Comparison of ENCODE assay signal across 9 mouse cellular contexts in genomic region chr16:93576412-93577082, GRCm38 (mm10). TPM values are rescaled to one million over a fixed set of nuclear protein-coding genes. Genes with fewer than 3 reads are reported as not detected.
DNase-seq lines count a peak whose midpoint lies in the region; ATAC-seq and TF ChIP-seq lines count a peak whose summit lies in the region.
"Had no signal": no experiment of that assay in that cellular context is flagged by ENCODE, and none has a peak within 500 bp of the region (broad histone marks: within the 10 kb centered on the region; RNA-seq: fewer than 3 reads in every experiment).

No protein-coding gene starts in this region.

- H3K9me3 ChIP-seq in embryonic facial prominence, embryonic 15.5 days (replicated peaks) = no peaks in the 10 kb centered on the region
- no peaks in the 10 kb centered on the region for H3K9me3 ChIP-seq in heart, postnatal 0 days (replicated peaks; ENCODE audit: control insufficient read depth, low read length)
- H3K9me3 ChIP-seq: liver, embryonic 15.5 days had no signal

- DNase-seq in ES-CJ7 (ENCODE audit: low read depth, low spot score) = peak; percentile 74
- DNase-seq in heart, postnatal 0 days (ENCODE audit: low spot score) = peak; percentile 69
- peak; percentile 61 to 92 for DNase-seq in layer of hippocampus, adult 18-20 months (ENCODE audit: low spot score in 2 of 2)
- peak; percentile 91 for DNase-seq in lung, postnatal 14 days
- DNase-seq in retina, postnatal 7 days (ENCODE audit: low read depth, low spot score) = peak; percentile 59
- peak; percentile 76 to 83 for DNase-seq in thymus, postnatal 36 days

- no peak overlapping the region for H3K27ac ChIP-seq in bone marrow, adult 2 months (ENCODE audit: control insufficient read depth, insufficient read depth, low read depth, low read length, poor library complexity)
- H3K27ac ChIP-seq in embryonic facial prominence, embryonic 15.5 days (replicated peaks) = no peak overlapping the region
- H3K27ac ChIP-seq in heart, postnatal 0 days (ENCODE audit: low read depth) = no peak overlapping the region
- H3K27ac ChIP-seq: liver, embryonic 15.5 days had no signal

- WGBS in bone marrow, adult 2 months = 50% methylated on average over 14 of the region's 14 CpGs
- WGBS in embryonic facial prominence, embryonic 15.5 days = 26% methylated on average over 14 of the region's 14 CpGs
- 39% methylated on average over 14 of the region's 14 CpGs for WGBS in heart, postnatal 0 days

- H3K36me3 ChIP-seq in embryonic facial prominence, embryonic 15.5 days = no peaks in the 10 kb centered on the region
- H3K36me3 ChIP-seq in heart, postnatal 0 days (replicated peaks; ENCODE audit: control insufficient read depth, insufficient read depth, low read length) = no peaks in the 10 kb centered on the region
- H3K36me3 ChIP-seq: liver, embryonic 15.5 days had no signal

- TF ChIP-seq CTCF in bone marrow, adult 2 months (IDR thresholded peaks at IDR 0.05; ENCODE audit: control insufficient read depth, insufficient read depth, low read length) = peak; percentile 94
- TF ChIP-seq CTCF in heart, postnatal 0 days (IDR thresholded peaks at IDR 0.05; ENCODE audit: low read depth) = peak; percentile 94

- no peaks in the 10 kb centered on the region for H3K27me3 ChIP-seq in embryonic facial prominence, embryonic 15.5 days
- H3K27me3 ChIP-seq in heart, postnatal 0 days (ENCODE audit: control insufficient read depth, insufficient read depth, low read length) = no peaks in the 10 kb centered on the region
- H3K27me3 ChIP-seq: liver, embryonic 15.5 days had no signal

- no peak for ATAC-seq in embryonic facial prominence, embryonic 15.5 days (ENCODE audit: insufficient number of reproducible peaks, low FRiP score, low TSS enrichment, low read depth)
- peak; percentile 53; the same call in 1 of the 2 replicates for ATAC-seq in heart, postnatal 0 days (ENCODE audit: insufficient read depth, low read depth)

- TF ChIP-seq POLR2A in bone marrow, adult 2 months (IDR thresholded peaks at IDR 0.05; ENCODE audit: borderline replicate concordance, control insufficient read depth, low read depth, low read length) = no peak

- H3K4me1 ChIP-seq in bone marrow, adult 2 months (ENCODE audit: control insufficient read depth, insufficient read depth, low read length) = peaks cover 4% of the 10 kb centered on the region
- peaks cover 7% of the 10 kb centered on the region; the same call in 1 of the 2 replicates for H3K4me1 ChIP-seq in embryonic facial prominence, embryonic 15.5 days
- no peaks in the 10 kb centered on the region for H3K4me1 ChIP-seq in heart, postnatal 0 days (ENCODE audit: control insufficient read depth, insufficient read depth)
- H3K4me1 ChIP-seq: liver, embryonic 15.5 days had no signal

- H3K9ac ChIP-seq in embryonic facial prominence, embryonic 15.5 days = no peak overlapping the region
- no peak overlapping the region for H3K9ac ChIP-seq in heart, postnatal 0 days (replicated peaks; ENCODE audit: low read depth, low read length)
- H3K9ac ChIP-seq: liver, embryonic 15.5 days had no signal

- H3K4me2 ChIP-seq in embryonic facial prominence, embryonic 15.5 days (replicated peaks) = 0 out of 2 replicates have a peak overlapping the region, but pooled peaks have one; percentile 12
- H3K4me2 ChIP-seq in heart, postnatal 0 days (ENCODE audit: low read depth, low read length) = no peak overlapping the region
- H3K4me2 ChIP-seq: liver, embryonic 15.5 days had no signal

- no peak for TF ChIP-seq EP300 in heart, postnatal 0 days (IDR thresholded peaks at IDR 0.05; ENCODE audit: low read depth)

- no peak overlapping the region for H3K4me3 ChIP-seq in bone marrow, adult 2 months (replicated peaks; ENCODE audit: control insufficient read depth, low read depth, low read length)
- no peak overlapping the region for H3K4me3 ChIP-seq in embryonic facial prominence, embryonic 15.5 days (replicated peaks)
- no peak overlapping the region for H3K4me3 ChIP-seq in heart, postnatal 0 days (ENCODE audit: low read depth, low read length)
- H3K4me3 ChIP-seq: liver, embryonic 15.5 days had no signal

RNA-seq across cellular contexts. Expression of gene Setd4, which starts 27.3 kb away (rescaled TPM):
- polyA plus RNA-seq in bone marrow, adult 2 months (2011; ENCODE audit: insufficient read depth, insufficient read length, low replicate concordance, missing spikeins) = 17.1 TPM in 2 replicates
- 12.3 and 17.0 TPM in 2 replicates for polyA plus RNA-seq in embryonic facial prominence, embryonic 15.5 days (2015; fragmentation: Nextera tagmentation; extraction: Ambion mirVana)
- total RNA-seq in heart, postnatal 0 days (2014; rRNA removed; ENCODE audit: low replicate concordance) = 3.2 and 5.3 TPM in 2 replicates
- 3.7 TPM in 2 replicates for polyA plus RNA-seq in heart, postnatal 0 days (2015; fragmentation: Nextera tagmentation; extraction: Ambion mirVana)
- 10 to 100 TPM in 1 of 2 experiments, 1 to 10 TPM in 1; 8.6 to 10.8 TPM for total RNA-seq in layer of hippocampus, adult 18-20 months (2021)

RNA-seq across cellular contexts. Expression of gene Cbr1, which starts 29.1 kb away (rescaled TPM):
- 6.8 and 12.3 TPM in 2 replicates for polyA plus RNA-seq in bone marrow, adult 2 months (2011; ENCODE audit: insufficient read depth, insufficient read length, low replicate concordance, missing spikeins)
- 92.8 and 96.6 TPM in 2 replicates for polyA plus RNA-seq in embryonic facial prominence, embryonic 15.5 days (2015; fragmentation: Nextera tagmentation; extraction: Ambion mirVana)
- 17.2 and 55.5 TPM in 2 replicates for total RNA-seq in heart, postnatal 0 days (2014; rRNA removed; ENCODE audit: low replicate concordance)
- 54.5 and 56.1 TPM in 2 replicates for polyA plus RNA-seq in heart, postnatal 0 days (2015; fragmentation: Nextera tagmentation; extraction: Ambion mirVana)
- total RNA-seq in layer of hippocampus, adult 18-20 months (2021) = 10 to 100 TPM; 78.0 to 81.9 TPM

RNA-seq across cellular contexts. Expression of gene Gm5678, which starts 51.4 kb away (rescaled TPM):
- not detected in 2 replicates for polyA plus RNA-seq in bone marrow, adult 2 months (2011; ENCODE audit: insufficient read depth, insufficient read length, low replicate concordance, missing spikeins)
- polyA plus RNA-seq in embryonic facial prominence, embryonic 15.5 days (2015; fragmentation: Nextera tagmentation; extraction: Ambion mirVana) = not detected in 2 replicates
- not detected in 2 replicates for total RNA-seq in heart, postnatal 0 days (2014; rRNA removed; ENCODE audit: low replicate concordance)
- polyA plus RNA-seq in heart, postnatal 0 days (2015; fragmentation: Nextera tagmentation; extraction: Ambion mirVana) = not detected in 2 replicates
- total RNA-seq in layer of hippocampus, adult 18-20 months (2021) = 1 to 10 TPM; 3.8 to 4.4 TPM
- polyA plus RNA-seq: liver, embryonic 15.5 days had no signal
